Mouse (Mus musculus) neural tube, embryonic 14.5 days (tissue): ENCODE measurements around the gene Kif21b. TPM values are rescaled to one million over a fixed set of nuclear protein-coding genes. Genes with fewer than 3 reads are reported as not detected.

ENCODE experiments used
- ATAC-seq: fragments of 200-750 bp; cut with Nextera tagmentation; 2 replicates; pipeline ENCODE4 v1.8.0; 2017; ENCODE audit warnings: low read depth, mild to moderate bottlenecking, moderate TSS enrichment, moderate library complexity
- H3K27ac ChIP-seq: fragments of 300-500 bp; sonication (generic); 2 replicates; pipeline ENCODE4 v1.5.1; 2014; ENCODE audit warnings: low read depth, mild to moderate bottlenecking, control low read depth, low read length, moderate library complexity, mixed read lengths
- H3K27me3 ChIP-seq: fragments of 300-500 bp; sonication (generic); 2 replicates; pipeline ENCODE4 v1.6.1; 2014; ENCODE audit warnings: low read length; ENCODE audit not compliant: control insufficient read depth, insufficient read depth
- H3K36me3 ChIP-seq: fragments of 300-500 bp; sonication (generic); 2 replicates; pipeline ENCODE4 v1.6.1; 2014; ENCODE audit warnings: low read length, mixed read lengths; ENCODE audit not compliant: control insufficient read depth, insufficient read depth
- H3K4me1 ChIP-seq: fragments of 300-500 bp; sonication (generic); 2 replicates; pipeline ENCODE4 v1.6.1; 2014; ENCODE audit warnings: low read length; ENCODE audit not compliant: control insufficient read depth, insufficient read depth
- H3K4me2 ChIP-seq: fragments of 300-500 bp; sonication (generic); 2 replicates; pipeline ENCODE4 v1.6.1; 2014; ENCODE audit warnings: mild to moderate bottlenecking, low read depth, low read length, control low read depth
- H3K4me3 ChIP-seq: fragments of 300-500 bp; sonication (generic); 2 replicates; pipeline ENCODE4 v1.5.1; 2014; ENCODE audit warnings: low read depth, low read length, control low read depth, mixed read lengths
- H3K9ac ChIP-seq: fragments of 300-500 bp; sonication (generic); replicated peaks from 2 replicates; pipeline ENCODE4 v1.6.1; 2014; ENCODE audit warnings: low read depth, mild to moderate bottlenecking, control low read depth, low read length, mixed read lengths
- H3K9me3 ChIP-seq: fragments of 300-500 bp; sonication (generic); 2 replicates; pipeline ENCODE4 v1.6.1; 2016; ENCODE audit warnings: low read length; ENCODE audit not compliant: control insufficient read depth
- WGBS: fragments of 180-500 bp; shearing (Covaris S2); extraction: QIAGEN DNeasy Blood & Tissue Kit; methylation state at CpG from one replicate; pipeline ENCODE4 v1.1.7; 2014; 5-methylcytosine and 5-hydroxymethylcytosine counted together
- polyA plus RNA-seq: library from polyadenylated mRNA; unstranded; fragments of >200 nt; fragmentation: Nextera tagmentation; extraction: Ambion mirVana; gene quantifications from 2 replicates; pipeline ENCODE4 v1.2.1, GENCODE M21; 2014

Gene Kif21b
- polyA plus RNA-seq, 1 experiment from 2014 or later: 54.5 TPM

- Histone ChIP-seq H3K27ac (peak overlapping the region; percentile 91), H3K9me3 (no peaks in the 10 kb centered on the region), H3K27me3 (no peaks in the 10 kb centered on the region), H3K4me3 (peak overlapping the region; percentile 98), H3K4me2 (peak overlapping the region; percentile 67), H3K4me1 (peaks cover 57% of the 10 kb centered on the region), H3K9ac (peak overlapping the region; percentile 97), H3K36me3 (no peaks in the 10 kb centered on the region)
- 19% methylated on average over 13 of the region's 13 CpGs for WGBS
- ATAC-seq: no peak
Observed at GRCm38 (mm10) chr1:136133570-136134240, 2.5 kb downstream of the Kif21b start.

GRCm38 (mm10) chr1:136134547-136134946 lies 3.4 kb downstream of the Kif21b start:
- no peak overlapping the region; the same call in 1 of the 2 replicates for H3K9ac ChIP-seq
- no peaks in the 10 kb centered on the region for H3K27me3 ChIP-seq
- ATAC-seq: no peak
- no peak overlapping the region for H3K27ac ChIP-seq
- peak overlapping the region; percentile 98; the same call in 1 of the 2 replicates for H3K4me3 ChIP-seq
- H3K9me3 ChIP-seq: no peaks in the 10 kb centered on the region
- 75% methylated on average over 2 of the region's 2 CpGs for WGBS
- H3K36me3 ChIP-seq: no peaks in the 10 kb centered on the region
- peak overlapping the region; percentile 67 for H3K4me2 ChIP-seq
- peaks cover 64% of the 10 kb centered on the region for H3K4me1 ChIP-seq

GRCm38 (mm10) chr1:136135046-136135445 lies 3.9 kb downstream of the Kif21b start:
- no peaks in the 10 kb centered on the region for H3K27me3 ChIP-seq
- peak overlapping the region; percentile 67; the same call in 1 of the 2 replicates for H3K4me2 ChIP-seq
- H3K36me3 ChIP-seq: no peaks in the 10 kb centered on the region
- H3K4me1 ChIP-seq: peaks cover 67% of the 10 kb centered on the region
- no peak overlapping the region for H3K27ac ChIP-seq
- ATAC-seq: no peak
- H3K9ac ChIP-seq: no peak overlapping the region; the same call in 1 of the 2 replicates
- WGBS: 30% methylated on average over 1 of the region's 1 CpGs
- H3K4me3 ChIP-seq: 0 out of 2 replicates have a peak overlapping the region, but pooled peaks have one; percentile 4
- no peaks in the 10 kb centered on the region for H3K9me3 ChIP-seq

GRCm38 (mm10) chr1:136135777-136136444 lies 4.7 kb downstream of the Kif21b start:
- H3K36me3 ChIP-seq: no peaks in the 10 kb centered on the region
- no peaks in the 10 kb centered on the region for H3K27me3 ChIP-seq
- H3K9me3 ChIP-seq: no peaks in the 10 kb centered on the region
- 0 out of 2 replicates have a peak overlapping the region, but pooled peaks have one; percentile 7 for H3K9ac ChIP-seq
- H3K4me3 ChIP-seq: no peak overlapping the region
- H3K27ac ChIP-seq: no peak overlapping the region
- peaks cover 72% of the 10 kb centered on the region for H3K4me1 ChIP-seq
- H3K4me2 ChIP-seq: 0 out of 2 replicates have a peak overlapping the region, but pooled peaks have one; percentile 23
- ATAC-seq: no peak
- WGBS: 65% methylated on average over 6 of the region's 6 CpGs

GRCm38 (mm10) chr1:136136547-136136946 lies 5.4 kb downstream of the Kif21b start:
- H3K4me2 ChIP-seq: peak overlapping the region; percentile 33; the same call in 1 of the 2 replicates
- 52% methylated on average over 4 of the region's 4 CpGs for WGBS
- no peak overlapping the region for H3K27ac ChIP-seq
- H3K4me1 ChIP-seq: peaks cover 79% of the 10 kb centered on the region
- H3K27me3 ChIP-seq: no peaks in the 10 kb centered on the region
- H3K9ac ChIP-seq: no peak overlapping the region
- H3K36me3 ChIP-seq: no peaks in the 10 kb centered on the region
- H3K9me3 ChIP-seq: no peaks in the 10 kb centered on the region
- no peak overlapping the region for H3K4me3 ChIP-seq
- no peak for ATAC-seq

GRCm38 (mm10) chr1:136137071-136137531 lies 5.9 kb downstream of the Kif21b start:
- 27% methylated on average over 7 of the region's 7 CpGs for WGBS
- H3K4me3 ChIP-seq: no peak overlapping the region
- no peaks in the 10 kb centered on the region for H3K27me3 ChIP-seq

GRCm38 (mm10) chr1:136137575-136137974 lies 6.4 kb downstream of the Kif21b start:
- no peak for ATAC-seq
- H3K27ac ChIP-seq: peak overlapping the region; percentile 48
- H3K27me3 ChIP-seq: no peaks in the 10 kb centered on the region
- no peaks in the 10 kb centered on the region for H3K9me3 ChIP-seq
- peaks cover 89% of the 10 kb centered on the region for H3K4me1 ChIP-seq
- 0% methylated on average over 4 of the region's 4 CpGs for WGBS
- no peaks in the 10 kb centered on the region for H3K36me3 ChIP-seq
- H3K9ac ChIP-seq: no peak overlapping the region; the same call in 1 of the 2 replicates
- no peak overlapping the region for H3K4me3 ChIP-seq
- peak overlapping the region; percentile 33; the same call in 1 of the 2 replicates for H3K4me2 ChIP-seq

More at GRCm38 (mm10) chr1:136137071-136137531, 5.9 kb downstream of the Kif21b start:
- H3K9ac ChIP-seq: no peak overlapping the region
- no peak for ATAC-seq
- H3K36me3 ChIP-seq: no peaks in the 10 kb centered on the region
- H3K4me2 ChIP-seq: peak overlapping the region; percentile 33; the same call in 1 of the 2 replicates
- no peaks in the 10 kb centered on the region for H3K9me3 ChIP-seq
- peaks cover 84% of the 10 kb centered on the region for H3K4me1 ChIP-seq
- H3K27ac ChIP-seq: peak overlapping the region; percentile 48

- Histone ChIP-seq H3K27ac (peak overlapping the region; percentile 48), H3K9me3 (no peaks in the 10 kb centered on the region), H3K9ac (no peak overlapping the region; the same call in 1 of the 2 replicates), H3K36me3 (no peaks in the 10 kb centered on the region), H3K4me3 (no peak overlapping the region), H3K4me2 (no peak overlapping the region), H3K4me1 (peaks cover 96% of the 10 kb centered on the region), H3K27me3 (no peaks in the 10 kb centered on the region)
- 46% methylated on average over 10 of the region's 10 CpGs for WGBS
- no peak for ATAC-seq
Observed at GRCm38 (mm10) chr1:136138191-136138830, 7.1 kb downstream of the Kif21b start.
